Mouse (Mus musculus) neural tube, embryonic 10.5 days (tissue): ENCODE measurements around the gene Cttnbp2nl.
A peak's percentile ranks its signal among the peaks of the same experiment; 100 is the strongest.

Source experiments
- DNase-seq: peaks from one replicate; pipeline ENCODE4 v3.0.0-alpha.2; 2017; ENCODE audit warnings: low spot score; ENCODE audit errors: extremely low spot score

Gene Cttnbp2nl

DNA sequence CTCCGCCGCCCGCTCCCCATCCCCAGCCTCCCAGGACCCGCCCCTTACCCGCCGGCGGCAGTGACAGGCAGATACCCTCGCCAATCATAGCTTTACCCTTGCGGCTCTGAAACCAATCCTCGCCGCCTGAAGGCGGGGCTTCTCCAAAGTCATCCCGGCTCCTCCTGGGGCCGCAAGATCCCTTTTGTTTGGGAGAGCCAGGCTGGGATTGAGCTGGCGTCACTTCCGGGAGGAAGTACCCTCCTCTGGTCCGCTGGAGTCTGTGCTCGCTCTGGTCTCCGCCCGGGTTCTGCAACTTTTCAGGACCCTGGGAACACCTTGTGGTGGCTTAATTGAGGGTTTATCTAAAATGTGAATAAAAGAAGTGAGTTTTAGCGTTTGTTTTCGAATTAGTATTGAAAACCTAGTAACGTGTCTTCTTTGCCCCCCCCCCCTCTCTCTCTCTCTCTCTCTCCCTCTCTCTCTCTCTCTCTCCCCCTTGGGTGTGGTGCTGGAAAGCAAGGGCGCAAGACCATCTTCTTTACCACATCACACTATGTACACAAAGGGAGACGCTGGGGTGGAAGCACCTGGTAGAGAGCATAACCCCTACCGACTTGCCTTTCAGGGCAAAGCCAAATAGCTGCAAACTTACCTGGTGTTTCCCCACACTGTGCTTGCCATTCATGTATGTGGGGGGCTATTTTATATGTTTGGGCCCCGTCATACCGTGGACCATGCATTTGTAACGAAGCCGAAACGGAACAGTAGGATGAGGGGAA lies at the start of gene Cttnbp2nl:
Gene Cttnbp2nl (minus strand): TSS at position 210 of the 761 bp plus-strand sequence.
- peak; percentile 94 for DNase-seq

DNA sequence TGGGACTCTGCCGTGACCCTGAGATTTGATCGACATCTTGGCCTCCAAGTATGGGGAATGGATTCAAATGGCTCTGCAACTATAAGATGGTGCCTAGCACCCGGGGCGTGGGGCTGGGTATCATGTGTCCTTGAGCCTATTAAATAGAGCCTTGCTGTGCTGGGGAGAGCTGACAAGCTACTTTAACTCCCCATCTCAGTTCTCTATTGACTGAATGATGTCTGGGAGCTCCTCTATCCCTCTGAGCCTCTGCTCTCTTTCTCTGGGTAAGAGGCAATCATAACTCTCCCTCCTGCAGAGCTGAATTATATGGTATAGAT lies 47.3 kb upstream of the Cttnbp2nl start:
- no peak for DNase-seq

DNA sequence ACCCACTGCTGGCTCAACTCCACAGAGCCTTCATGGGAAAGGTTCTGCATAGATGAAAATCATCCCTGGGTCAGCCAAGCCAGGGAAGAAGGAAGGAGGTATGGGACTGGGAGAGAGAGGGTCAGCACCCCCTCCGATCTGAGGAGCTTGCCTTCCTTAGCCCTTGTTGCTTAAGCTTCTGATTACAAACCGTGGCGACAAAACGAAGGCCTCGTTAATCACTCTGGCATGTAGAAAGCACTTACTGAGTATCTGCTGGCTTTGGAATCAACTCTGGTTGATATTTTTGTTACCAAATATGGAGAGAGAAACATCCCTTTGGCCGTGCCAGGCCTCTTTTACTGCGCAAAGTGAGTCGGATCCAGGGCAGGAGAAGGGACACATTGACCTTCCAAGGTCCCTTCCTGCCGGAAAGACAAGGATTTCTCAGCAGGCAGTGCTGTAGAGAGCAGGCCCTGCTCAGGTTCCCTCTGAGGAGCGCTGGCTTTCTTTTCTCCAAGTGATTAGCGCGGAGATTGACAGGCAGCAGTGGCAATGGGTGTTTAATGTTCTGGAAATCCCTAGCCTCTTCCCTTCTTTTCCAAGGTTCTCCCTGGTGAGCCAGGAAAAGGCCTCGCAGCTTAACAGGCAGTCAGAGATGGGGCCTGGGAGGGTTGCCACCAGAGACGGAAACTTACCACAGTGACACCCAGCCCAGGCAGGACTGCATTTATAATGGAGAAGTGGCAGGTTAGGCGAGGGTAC lies 46.8 kb upstream of the Cttnbp2nl start:
- DNase-seq, result no peak

DNA sequence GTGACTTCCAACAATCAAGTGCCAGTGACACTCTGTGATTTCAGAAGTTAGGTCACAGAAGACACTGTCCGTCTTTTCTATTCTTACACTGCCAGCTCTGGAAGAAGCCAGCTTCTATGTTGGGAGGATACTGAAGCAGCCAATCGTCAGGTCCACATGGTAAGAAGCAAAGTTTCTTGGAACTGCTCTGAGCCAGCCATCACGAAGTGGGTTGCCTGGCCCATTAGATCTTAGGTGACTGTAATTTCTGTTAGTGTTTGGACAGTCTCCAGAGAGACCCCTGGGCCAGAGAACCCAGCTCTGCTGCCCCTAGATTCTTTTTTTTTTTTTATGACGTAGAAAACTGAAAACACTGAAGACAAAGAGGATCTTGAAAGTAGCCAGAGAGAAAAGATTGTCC lies 44.6 kb upstream of the Cttnbp2nl start:
- no peak for DNase-seq

DNA sequence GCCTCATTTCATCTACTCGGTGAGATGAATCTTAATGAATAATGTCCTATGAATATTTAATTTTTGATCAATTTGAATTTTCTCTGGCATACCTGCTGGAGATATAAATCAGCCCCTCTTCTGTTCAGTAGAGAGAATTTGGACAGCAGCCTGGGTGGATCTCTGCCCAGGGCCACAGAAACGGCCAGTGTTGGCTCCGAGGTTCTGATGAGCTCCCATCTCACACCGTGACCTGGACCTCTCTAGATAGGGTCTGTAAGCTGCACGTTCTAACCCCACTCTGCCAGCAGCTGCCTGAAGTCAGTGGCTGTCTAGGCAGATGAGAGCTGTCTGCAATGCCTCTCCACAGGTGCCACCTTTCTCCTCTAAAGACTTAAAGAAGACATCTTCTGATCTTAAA lies 42.1 kb upstream of the Cttnbp2nl start:
- DNase-seq, result no peak

DNA sequence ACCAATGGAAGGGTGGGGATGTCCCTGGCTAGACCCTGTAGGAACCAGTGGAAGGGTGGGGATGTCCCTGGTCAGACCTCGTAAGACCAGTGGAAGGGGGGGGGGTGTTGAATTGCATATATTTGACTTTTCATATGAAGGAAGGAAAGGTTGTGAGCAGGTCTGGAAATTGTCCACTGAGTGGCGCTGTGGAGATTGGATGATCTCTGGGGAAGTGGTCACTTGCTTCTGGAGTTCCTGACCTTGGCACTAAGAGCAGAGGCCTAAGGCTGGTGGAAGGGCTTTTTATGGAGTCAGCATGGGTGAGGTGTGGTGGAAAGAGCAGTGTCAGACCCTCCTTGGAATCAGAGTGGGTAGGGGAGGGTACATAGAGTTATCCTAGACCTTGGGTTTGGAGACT lies 41.5 kb upstream of the Cttnbp2nl start:
- DNase-seq, result no peak

DNA sequence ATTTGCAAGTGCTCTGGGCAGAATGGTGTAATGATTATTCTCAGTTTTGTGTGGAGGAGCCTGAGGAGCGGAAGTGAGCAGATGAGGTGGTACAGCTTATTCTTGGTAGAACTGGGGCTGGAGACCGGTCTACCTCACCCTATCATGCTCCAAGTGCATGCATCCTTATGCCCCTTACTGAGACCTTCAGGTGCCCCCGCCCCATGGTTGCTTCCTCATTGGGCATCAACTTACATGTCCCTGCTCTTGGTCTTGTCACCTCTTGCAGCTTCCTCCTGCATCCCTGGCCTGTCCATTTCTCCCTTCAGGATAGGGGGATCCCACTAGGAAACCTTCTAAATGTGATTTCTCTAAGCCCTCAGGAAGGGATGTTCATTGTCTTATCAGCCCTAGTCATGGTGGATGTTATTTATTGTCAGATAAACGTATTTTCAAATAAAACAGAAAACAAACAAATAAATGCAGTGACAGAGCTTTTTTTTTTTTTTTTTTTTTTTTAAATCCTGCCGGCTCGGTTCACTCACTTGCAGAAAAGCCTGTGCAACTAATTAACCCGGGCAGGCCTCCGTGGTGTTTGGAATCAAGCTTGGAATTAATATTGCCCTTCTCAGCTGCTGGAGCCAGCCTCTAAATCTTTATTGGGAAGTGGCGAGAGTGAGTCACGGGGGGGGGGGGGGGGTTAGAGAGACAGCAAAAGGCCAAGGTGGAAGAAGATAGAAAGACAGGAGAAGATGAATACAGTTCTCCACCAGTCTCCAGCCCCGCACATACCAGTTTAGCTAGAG lies 40.0 kb upstream of the Cttnbp2nl start:
- no peak for DNase-seq

DNA sequence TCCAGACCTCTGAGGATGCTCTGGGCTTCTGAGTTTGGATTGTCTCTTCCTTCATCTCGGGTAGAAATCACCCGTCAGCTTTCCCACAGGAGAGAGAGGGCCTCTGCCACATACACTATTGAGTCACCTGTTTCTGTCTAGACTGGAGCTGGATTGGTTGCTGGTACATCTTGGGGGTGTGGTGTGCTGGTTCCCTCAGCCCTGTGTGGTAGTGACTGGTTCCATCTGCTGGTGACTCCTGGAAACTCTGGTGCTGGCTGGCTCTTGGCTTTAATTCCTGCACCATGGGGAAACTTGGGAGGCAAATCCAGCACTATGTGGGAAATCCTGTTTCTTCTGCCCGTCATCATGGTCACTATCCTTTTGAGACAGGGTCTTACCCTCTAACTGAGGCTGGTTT lies 38.0 kb upstream of the Cttnbp2nl start:
- DNase-seq, result no peak

DNA sequence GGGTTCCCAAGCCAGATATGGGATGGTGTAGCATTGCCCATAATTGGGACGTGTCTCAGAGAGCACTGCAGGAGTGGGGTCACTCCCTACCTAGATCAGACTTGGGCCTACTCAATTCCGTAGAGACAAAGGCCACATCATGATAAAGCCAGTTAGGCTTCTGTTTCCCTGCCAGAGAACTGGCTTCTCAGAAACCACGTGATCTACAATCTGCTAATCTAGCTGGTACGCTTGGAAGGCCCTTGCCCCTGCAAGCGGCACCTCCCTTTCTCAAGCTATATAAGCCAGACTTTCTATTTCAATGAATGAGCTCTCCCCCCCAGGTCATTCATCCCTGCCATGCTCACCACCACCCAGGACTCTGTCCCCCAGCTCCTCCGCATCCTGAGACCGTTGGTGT lies 37.2 kb upstream of the Cttnbp2nl start:
- DNase-seq, result no peak

DNA sequence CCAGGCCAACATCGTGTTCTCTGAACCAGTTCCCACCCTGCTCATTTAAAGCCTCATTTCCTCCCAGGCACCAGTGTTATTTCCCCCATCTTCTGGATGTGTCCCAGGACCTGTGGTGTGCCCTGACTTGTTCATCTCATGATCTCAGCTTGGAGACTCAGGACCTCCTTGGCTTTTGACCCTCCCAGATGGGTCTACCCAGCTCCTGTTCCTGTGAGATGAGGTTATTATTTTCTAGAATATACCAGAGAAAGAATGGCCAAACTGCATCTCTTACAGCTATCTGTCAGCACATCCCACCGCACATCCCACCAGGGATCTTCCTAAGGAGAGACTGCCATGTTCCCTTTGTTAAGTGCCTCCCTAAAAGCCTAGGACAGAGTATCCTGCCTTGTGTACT lies 35.7 kb upstream of the Cttnbp2nl start:
- DNase-seq, result no peak

DNA sequence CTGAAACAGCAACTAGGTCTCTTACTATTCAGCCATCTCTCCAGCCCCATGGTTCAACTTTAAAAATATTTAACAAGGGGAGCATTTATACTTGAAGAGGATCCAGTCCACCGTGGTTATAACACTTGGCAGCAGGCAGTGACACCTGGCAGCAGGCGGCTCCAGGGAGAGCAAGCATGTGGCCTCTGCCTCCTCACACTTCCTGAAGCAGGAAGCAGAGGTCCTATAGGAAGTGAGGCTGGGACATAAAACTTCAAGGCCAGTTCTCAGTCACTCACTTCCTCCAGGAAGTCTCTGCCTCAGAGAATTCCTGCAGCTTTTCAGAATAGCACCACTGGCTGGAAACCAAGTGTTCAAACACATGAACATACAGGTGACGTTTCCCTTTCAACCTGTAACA lies 34.4 kb upstream of the Cttnbp2nl start:
- DNase-seq, result no peak

DNA sequence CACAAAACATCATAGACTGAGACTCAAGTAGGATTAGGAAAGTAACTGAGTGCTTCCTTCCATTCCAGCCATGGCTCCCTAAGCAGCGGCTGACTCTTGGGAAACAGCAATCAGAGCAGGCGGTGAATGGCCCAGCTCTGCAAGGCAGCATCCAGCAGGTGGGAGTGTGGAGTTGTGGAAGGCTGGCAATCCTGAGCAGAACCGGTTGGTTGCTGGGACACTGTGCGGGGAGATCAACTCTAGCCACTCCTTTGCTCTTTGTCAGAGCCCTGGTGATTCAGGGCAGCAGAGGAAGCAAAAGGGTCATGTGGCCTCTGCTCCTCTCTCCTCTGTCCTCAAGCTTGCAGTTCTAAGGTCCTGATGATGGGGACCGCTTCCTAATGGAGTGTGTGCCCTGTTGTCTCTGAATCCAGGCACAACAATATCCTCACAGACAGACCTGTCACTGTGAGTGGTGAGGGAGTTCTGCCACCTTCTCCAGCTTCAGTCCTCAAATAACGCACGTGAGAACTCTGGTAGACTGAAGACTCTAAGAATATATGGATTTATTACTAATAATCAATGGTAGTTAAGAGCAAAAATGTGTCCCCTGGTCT lies 25.4 kb upstream of the Cttnbp2nl start:
- peak; percentile 68 for DNase-seq

DNA sequence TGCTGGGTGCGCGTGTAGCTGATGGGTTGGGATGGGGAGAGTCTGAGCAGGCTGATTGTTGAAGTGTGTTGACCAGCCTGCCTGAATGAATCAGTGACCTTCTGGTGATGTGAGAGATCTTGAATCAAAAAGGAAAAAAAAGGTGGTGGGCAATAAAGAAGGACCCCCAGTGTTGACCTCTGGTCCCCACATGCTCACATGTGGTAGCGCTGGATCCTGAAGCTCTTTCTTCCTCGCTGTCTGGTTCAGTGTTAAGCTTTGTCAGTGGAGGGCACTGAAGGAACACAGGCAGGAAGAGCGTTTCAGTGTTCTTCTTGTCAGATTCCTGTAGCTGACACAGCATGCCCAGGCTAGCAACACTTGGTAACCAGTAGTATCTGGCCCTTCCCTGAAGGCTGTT lies 22.9 kb upstream of the Cttnbp2nl start:
- no peak for DNase-seq

DNA sequence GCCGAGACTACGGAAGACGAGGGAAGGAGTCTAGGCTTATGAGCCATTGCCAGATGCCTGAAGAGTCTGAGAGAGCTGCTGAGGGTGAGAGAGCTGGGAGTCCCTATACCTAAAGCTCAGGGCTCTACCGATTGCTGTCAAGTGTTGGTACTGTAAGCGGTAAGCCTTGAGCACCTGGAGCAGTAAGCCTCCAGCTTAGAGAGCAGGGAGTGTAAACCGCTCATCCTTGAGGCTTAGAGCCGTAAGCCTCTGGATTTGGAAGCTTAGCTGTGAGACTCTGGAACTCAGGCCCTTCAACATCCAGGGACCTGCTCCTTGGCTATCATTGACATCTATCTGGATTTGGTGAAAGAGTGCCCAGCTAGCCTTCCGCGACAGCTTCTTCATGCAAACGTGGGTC lies 19.6 kb upstream of the Cttnbp2nl start:
- no peak for DNase-seq

DNA sequence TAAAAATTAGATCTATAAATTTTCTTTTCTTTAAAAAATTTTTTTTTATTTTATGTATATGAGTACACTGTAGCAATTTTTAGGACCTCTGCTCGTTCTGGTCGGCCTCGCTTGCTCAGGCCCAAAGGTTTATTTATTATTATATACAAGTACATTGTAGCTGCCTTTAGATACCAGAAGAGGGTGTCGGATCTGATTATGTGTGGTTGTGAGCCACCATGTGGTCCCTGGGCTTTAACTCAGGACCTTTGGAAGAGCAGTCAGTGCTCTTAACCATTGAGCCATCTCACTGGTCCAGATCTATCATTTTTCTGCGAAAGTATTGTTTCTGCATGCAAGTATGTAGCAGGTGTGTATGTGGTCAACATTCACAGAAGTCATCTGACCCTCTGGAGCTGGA lies 18.3 kb upstream of the Cttnbp2nl start:
- no peak for DNase-seq

DNA sequence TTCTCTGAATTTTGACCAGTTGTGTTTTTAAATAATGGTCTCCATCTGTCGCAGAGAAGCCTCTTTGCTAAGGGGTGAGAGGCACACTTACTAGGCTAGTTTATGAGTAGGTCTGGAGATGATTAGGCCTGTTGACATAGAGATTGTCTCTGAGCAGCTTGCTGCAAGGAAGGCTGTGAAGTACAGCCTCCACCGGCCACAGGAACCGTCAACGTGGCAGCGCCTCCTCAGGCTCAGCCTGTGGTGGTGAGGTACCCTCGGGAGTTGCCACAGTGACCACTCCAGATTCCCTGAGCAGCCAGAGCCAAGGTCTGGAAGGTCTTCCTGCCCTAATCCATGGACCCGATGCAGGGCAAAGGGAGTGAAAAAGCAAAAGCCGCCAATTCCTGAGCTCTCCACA lies 17.6 kb upstream of the Cttnbp2nl start:
- DNase-seq, result no peak

DNA sequence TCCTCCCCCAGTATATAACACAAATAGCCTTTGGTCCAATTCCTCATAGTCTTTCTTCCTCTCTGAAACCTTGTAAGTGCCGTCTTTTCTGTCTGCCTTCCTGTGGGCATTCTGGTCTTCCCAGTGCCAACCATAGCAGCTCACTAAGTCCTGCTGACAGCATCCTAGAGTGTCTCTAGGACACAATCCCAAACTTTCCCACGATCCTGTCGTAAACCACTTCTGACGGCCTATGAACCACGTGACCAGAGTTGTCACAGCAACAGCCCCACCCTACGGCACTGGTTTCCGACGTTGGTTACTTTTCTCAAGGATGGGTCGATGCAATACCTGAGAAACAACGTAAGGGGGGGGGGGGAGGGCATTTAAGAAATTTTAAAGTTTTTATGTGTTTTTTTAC lies 13.6 kb upstream of the Cttnbp2nl start, which contains the start of gene 4930564D02Rik:
Gene 4930564D02Rik (plus strand): TSS at position 301 of the 400 bp plus-strand sequence.
- no peak for DNase-seq

DNA sequence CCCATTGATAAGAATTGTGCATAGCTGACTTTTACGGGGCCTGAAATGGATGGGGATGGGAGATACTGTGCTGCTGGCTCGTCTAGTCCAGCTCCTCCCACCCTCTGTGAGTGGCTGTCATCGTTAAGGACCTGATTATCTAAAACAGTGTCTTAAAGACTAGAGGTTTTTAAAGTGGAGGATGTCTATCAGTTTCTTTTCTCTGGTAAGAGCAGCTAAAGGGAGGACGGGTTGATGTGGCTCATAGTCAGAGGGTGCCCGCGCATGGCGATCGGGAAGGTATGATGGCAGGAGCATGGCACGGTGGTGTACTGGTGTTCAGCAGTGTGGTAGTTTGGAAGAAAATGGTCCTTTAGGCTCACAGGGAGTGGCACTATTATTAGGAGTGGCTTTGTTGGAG lies 9.7 kb upstream of the Cttnbp2nl start:
- no peak for DNase-seq

DNA sequence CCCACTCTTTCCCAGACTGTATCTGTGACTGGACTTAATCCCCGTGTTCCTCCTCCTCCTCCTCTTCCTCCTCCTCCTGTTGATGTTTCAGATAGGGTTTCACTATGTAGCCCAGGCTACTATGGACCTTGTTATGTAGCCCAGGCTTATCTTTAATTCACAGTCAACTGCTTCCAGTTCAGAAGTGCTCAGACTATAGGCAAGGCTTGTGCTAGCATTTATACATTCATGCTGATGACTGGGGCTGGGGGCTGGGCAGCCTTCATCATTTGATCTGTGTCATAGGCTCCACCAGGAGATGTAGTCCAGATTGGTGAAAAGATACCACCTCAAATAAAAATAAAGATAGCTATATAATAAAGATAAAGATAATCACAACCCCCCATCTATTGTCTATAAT lies 9.0 kb upstream of the Cttnbp2nl start:
- no peak for DNase-seq

DNA sequence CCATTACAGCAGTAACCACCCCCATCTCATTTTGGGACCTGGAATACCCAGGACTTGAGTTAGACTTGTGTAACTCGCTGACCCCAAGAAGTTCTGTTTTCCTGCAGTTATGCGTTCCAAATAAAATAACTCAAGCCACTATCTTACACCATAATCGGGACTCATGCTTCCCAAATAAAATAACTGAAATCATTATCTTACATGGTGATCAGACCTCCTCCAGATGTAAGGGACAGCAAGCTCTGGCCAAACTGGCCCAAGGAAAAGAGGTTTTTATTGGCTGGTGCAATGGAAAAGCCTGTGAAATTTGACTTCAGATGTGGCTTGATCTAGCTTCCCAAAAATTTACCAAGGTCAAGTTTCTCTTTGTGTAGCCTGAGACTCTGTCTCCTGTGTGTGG lies 8.6 kb upstream of the Cttnbp2nl start:
- no peak for DNase-seq

DNA sequence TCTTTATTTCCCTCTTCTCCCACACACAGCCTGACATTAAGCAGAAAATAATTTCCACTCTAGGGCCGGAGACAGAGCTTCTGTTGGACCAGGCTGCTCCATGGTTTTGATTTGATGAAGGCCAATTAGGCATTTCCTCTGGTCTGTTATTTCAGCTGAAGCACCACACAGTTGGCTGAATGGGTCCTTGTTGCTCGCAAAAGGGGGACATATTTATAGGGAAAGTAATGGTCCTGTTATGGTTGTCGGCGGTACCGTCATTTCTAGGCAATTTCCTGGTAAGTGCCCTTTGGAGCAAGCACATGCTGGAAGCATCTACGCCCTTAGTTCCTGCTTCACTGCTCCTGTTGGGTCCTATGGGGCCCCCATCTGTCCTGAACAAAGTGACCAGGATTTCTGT lies 8.0 kb upstream of the Cttnbp2nl start:
- DNase-seq, result no peak

DNA sequence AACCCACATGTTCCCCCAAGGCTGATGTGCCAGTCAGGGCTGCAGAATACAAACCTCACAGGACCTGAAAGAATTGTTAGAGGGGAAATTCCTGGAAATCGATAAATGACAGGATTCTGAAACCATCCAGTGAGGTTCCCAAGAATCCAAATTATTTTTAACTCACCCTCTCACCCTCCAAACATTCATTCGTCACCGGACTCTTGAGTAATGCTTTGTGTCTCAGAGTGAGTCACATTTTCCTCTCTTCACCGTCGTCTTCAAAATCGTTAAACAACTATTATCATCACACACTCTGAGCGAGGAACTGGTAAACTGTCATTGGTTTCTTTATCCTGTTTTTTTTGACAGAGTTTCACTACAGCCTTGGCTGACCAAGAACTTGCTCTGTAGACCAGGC lies 7.0 kb upstream of the Cttnbp2nl start:
- no peak for DNase-seq
